Mouse (Mus musculus) forebrain, embryonic 14.5 days (tissue): Measurements from ENCODE around the gene Upp1. TPM values are rescaled to one million over a fixed set of nuclear protein-coding genes. Genes with fewer than 3 reads are reported as not detected.

Experiments
- polyA plus RNA-seq: library from polyadenylated mRNA; unstranded; fragments of >200 nt; fragmentation: Nextera tagmentation; extraction: Ambion mirVana; gene quantifications from 2 replicates; pipeline ENCODE4 v1.2.1, GENCODE M21; 2014

The Upp1 gene
- polyA plus RNA-seq, 1 experiment from 2014 or later: 3.0 TPM

Other genes with a start within 250 kb of the Upp1 start
- 0.08 and 0.14 TPM in 2 replicates for gene Pkd1l1, start 144.8 kb upstream of the Upp1 start, polyA plus RNA-seq
- gene Hus1, start 106.9 kb upstream of the Upp1 start, polyA plus RNA-seq: 9.8 and 11.6 TPM in 2 replicates
- 1.0 and 1.2 TPM in 2 replicates for gene Gm11992, start 69.5 kb upstream of the Upp1 start, polyA plus RNA-seq
- gene Sun3, start 69.1 kb upstream of the Upp1 start, polyA plus RNA-seq: 0.19 TPM in 2 replicates
- 0.01 and 0.04 TPM in 2 replicates for gene Abca13, start 73.8 kb downstream of the Upp1 start, polyA plus RNA-seq